Mouse (Mus musculus): ENCODE measurements around the gene Soat1.

Gene Soat1

DNA sequence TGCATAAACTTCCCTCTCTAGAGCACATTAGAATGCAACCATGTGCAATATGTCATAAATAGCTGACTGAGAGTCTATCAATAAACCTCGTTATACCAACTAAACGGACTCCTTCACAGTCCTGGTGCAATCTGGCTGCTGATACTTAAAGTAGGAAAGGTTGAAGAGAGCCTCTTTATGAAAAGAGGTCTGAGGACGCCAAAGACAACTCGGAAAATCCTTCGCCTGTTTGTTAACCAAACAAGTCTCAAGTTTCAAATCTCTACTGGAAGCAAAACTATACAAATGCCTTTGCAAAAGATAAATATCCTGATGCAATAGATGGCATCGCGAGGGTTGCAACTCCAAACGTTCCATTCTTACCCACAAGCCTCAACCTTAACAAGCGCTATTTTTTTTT lies 9.2 kb downstream of the Soat1 start:
- WGBS: 82% methylated on average over 9 of the region's 9 CpGs

DNA sequence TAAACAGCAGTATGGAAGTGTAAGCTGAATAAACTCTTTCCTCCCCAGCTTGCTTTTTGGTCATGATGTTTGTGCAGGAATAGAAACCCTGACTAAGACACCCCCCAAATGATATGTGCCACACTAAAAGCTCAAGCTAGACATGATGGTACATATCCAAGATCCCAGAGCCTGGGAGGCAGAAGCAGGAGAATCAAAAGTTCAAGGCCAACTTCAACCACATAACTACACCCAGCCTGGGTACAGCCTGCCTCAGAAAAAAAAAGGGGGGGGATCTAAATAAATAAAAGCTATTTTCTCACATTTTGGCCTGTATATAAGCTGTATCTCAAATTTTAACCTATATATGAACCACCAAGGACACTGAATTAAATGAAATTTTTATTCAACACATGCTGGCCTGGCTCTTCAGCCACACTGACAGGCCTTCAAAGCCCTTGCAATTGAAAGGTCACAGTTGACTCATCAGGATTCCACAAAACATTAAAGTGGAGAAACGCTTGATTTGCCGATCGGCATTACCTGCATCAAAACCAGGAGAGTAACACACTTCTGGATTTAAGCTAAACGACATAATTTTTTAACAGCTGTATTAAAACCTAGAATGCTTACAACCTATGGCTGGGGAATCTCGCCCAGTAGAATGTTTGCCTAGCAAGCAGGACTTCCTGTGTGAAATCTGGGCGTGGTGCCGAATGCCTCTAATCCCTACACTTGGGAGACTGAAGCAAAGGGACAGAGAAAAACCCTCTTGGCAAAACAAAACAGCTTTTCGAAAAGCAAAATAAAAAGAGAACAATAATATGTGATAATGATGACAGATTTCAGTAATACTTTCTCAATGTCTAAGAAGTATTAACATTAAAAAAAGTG lies 9.9 kb downstream of the Soat1 start:
- 85% methylated on average over 8 of the region's 8 CpGs for WGBS

DNA sequence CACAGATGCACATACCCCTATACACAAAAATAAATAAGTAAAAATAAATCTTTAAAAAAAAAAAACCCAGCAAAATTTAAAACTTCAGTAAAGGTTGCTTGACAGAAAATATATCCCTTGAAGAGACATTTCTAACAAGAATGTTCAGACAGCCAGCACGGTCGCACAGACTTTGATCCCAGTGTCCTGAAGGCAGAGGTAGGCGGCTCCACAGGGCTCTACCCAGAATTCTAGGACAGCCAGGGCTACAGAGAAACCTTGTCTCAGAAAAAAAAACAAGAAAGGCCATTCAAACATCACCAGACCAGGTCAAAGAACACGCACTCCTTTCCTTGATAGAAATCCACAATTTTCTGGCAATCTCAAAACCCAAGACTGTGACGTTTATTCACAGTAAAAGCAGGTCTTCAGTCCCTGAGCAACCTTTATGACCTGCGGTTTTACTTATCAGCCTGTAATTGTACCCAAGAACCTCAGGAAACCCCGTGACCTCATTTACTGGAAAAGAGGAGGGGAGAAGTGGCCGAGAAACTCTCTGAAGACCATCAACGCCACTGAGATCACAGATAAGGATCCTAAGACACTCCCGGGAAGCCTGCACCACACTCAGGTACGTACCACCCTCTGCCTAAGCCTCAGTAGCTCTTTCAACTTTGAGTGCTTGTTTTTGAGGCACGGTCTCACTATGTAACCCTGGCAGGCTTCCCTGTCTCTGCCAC lies 11.7 kb downstream of the Soat1 start:
- WGBS: 93% methylated on average over 12 of the region's 12 CpGs

DNA sequence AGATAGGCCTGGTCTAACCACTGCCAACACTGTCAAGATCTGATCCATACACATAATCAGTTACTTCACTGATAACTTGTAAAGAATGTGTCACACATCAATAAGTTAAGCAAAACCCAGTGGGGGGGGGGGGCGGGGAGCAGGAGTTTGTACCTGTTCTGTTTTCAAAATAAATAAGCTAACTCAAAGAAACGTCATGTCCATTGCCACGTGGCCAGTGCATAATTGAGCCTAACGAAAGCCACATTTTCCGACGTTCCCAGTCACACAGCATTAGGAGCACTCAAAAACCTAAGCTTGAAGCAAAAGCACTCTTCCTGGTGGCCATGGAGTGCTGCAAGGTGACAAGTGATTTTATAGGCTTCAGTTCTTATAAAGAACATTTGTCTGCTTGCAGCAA lies 13.1 kb downstream of the Soat1 start:
- 88% methylated on average over 6 of the region's 6 CpGs for WGBS

DNA sequence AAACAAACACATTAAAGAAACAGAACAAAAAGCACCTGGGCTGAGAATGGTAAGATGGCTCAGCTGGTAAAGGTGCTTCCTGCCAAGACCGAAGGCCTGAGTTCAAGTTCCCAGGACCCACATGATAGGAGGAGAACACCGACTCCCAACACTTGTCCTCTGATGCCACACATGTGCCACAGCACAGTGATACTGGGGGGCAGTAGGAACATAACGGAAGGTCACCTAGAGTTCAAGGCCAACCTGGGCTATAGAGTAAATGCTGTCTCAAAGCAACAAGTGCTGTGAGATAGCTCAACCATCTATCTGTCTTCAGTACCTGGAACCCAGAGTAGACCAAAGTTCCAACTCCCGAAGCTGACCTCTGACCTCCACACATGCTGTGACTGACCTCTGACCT lies 13.9 kb downstream of the Soat1 start:
- WGBS: 97% methylated on average over 4 of the region's 4 CpGs

DNA sequence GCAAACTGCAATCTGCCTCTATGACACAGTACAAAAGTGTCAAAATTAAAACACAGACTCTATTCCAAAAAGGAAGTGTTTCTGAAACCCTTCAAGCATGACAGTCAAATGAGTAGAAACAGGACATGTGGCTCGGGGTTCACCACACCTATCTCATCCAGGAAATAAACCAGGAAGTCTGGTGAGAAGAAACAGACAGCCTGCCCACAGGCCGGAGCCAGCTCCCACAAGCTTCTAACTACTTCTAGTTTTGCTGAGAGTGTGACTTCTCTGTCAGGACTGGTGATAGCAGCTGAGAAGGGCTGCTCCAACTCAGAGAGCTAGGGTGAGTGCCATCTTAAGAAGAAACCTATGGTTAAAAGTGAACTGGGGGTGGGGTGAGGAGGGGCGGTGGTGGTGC lies 14.4 kb downstream of the Soat1 start:
- WGBS: 75% methylated on average over 3 of the region's 3 CpGs

DNA sequence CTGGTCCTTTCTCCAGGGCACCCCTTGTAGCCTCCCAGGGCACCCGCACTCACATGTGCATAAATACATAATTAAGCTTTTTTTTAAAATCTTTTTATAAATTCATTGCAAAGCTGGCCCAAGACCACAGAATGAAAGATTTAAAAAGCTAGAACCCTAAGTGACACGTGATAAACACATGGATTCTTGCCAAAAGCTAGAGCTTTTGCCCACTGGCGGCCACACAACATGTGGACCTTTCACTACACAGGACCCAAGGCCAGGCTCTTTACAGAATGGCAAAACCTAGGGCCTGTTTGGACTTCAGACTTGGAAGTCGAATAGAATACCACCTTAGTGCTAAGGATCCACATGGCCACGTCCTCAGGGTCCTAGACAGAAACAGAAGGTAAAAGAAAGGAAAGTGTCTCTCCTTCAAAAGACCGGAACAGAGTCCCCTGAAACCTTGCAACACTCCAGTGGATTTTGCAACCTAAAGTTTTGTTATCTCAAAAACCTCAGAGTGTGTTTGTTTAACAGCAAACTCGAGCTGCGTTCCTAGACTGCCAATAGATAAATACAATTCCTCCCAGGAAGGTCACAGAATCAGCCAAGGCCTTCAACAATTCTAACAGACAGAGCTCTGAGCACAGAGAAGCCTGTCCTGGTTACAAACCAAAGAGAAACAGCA lies 15.6 kb downstream of the Soat1 start:
- 80% methylated on average over 8 of the region's 8 CpGs for WGBS

DNA sequence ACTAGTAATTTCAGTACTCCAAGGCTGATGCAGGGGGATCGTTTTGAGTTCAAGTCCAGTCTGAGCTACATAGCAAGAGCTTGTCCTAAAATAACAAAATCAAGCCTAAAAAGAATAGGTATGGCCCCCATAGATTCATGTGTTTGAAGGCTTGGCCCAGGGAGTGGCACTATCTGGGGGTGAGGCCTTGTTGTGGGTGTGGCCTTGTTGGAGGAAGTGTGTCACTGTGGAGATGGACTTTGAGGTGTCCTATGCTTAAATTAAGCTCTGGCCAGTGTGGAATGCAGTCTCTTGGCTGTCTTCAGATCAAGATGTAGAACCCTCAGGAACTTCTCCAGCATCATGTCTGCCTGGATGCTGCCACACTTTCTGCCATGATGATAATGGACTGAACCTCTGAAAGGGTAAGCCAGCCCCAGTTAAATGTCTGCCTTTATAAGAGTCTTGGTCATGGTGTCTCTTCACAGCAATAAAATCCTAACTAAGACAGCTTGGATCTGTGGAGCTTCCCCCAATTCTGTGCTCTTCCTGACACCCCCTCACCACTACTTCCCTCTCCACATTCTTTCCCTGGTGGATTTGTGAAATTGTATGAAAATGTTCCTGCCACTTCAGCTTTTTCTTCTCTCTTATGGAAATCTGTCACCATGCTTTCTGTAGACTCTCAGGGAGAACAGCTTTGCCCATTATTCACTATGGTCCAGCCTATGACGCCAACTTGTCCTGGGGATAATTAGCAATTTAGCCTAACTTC lies 18.9 kb downstream of the Soat1 start:
- WGBS: 78% methylated on average over 2 of the region's 2 CpGs

DNA sequence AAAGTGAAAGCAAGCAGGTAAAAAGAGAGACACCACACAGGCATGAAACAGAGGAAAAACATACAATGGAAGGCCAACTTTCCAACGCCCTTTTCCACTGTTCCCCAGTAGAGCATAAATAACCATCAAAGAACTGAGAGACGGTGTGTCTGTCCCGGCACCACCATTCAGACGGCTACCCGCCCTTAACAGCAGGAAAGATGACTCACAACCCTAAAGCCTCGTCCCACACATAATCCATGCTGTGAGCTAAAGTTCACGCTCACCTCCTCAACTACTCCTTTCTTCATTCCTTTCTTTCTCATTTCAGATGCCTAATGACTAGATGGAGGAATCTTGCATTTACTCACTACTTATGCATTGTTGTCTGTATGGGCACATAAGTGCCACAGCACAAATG lies 19.7 kb downstream of the Soat1 start:
- 60% methylated on average over 7 of the region's 7 CpGs for WGBS

DNA sequence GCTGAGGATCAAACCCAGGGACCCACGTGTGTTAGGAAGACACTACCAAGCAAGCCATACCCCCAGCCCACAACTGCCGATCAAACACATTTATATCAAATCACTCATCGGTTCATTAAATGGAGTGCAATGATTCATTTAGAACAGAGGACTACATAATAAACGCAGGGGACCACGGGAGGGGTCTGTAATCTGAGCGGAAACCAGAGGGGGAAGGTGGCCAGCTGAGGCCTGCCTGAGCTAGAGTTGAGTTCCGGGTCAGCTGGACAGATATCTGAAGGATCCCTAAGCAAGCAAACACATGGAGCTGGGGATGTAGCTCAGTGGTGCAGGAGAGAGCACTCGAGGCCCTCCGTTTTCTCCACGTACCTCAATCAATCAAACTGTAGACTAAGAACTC lies 20.3 kb downstream of the Soat1 start:
- 86% methylated on average over 10 of the region's 10 CpGs for WGBS

DNA sequence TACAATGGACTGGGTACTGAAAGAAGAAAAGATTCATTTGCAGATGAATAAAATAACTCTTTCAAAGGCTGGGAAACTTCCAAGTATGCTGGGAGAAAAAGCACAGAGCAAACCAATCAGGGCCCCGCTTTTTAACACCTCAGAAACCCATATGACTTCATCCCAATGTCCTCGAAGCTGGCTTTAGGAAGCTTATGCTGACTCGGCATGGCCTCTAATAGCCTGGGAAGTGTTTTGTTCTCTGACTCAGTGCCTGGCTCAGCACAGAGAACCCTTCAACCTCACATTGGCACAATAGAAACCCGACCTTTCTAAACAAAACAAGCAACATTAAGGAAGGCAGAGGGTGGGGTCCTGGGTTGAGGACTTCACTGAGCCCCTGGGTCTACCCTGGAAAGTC lies 23.7 kb downstream of the Soat1 start:
- WGBS: 43% methylated on average over 4 of the region's 4 CpGs

DNA sequence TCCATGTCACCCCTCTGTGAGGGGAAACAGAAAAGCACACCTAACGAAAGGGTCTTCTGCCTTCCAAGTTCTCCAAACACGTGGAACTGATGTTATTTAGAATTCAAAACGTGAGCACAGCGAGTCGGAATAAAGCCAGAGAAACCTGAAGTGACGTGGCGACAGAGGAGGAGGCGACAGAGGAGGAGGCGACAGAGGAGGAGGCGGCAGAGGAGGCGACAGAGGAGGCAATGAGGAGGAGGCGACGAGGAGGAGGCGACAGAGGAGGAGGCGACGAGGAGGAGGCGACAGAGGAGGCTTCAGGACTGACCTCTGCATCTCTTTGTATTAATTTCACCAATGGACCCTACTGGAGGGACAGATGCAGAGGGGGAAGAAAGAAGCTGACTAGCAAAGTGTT lies 24.4 kb downstream of the Soat1 start:
- 71% methylated on average over 17 of the region's 17 CpGs for WGBS

DNA sequence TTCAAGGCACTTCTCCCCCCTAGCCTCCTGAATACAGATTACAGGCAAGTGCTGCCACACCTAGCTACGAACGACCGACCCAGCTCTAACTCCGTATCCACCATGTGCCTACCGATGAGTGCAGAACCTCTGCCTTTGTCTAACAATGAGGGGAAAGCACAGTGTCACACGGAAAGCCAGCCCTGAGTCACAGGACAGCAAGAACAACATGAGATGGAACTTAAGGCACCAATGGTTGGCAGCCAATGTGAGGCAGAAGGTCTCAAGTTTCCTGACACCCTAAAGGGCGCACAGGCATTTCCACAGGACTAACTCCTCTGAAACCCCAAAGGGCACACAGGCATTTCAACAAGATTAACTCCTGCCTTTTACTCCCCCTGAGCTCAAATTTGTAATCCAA lies 25.0 kb downstream of the Soat1 start:
- 91% methylated on average over 7 of the region's 7 CpGs for WGBS

DNA sequence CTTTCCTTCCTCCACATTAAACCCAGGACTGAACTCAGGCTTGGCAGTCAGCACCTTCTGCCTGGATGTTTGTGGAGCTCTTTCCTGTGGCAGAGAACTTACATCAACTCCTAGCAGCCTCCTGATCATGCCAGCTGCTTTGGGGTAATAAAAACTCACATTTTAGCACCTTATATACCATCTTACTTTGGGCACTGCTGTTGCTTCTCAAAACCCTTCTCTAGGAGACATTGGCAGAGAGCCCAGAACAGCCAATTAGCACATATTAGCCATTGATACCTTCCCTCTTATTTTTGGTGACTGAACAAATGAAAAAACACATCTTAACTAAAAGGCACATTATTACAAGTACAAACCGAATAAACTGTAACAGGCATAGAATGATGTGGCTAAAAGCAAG lies 29.1 kb downstream of the Soat1 start:
- 53% methylated on average over 1 of the region's 1 CpGs for WGBS

DNA sequence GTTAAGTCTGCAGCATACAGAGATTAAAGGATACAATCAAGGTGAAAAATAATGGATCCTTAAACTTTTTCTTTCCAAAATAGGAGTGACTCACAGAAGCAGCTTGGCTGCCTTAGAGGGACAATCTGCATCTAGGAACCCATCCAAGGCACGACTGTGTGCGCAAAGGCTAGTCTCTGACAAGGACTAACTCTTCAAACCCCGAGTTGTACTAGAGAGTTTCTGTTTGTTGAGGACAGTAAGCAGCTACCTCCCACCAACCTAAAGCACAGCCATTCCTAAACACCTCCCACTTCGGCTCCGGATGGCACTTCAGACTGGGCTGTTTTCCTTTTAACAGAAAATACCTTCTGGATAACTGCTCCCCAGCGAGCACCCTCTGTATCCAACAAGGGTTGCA lies 31.4 kb downstream of the Soat1 start:
- WGBS: 41% methylated on average over 6 of the region's 6 CpGs

DNA sequence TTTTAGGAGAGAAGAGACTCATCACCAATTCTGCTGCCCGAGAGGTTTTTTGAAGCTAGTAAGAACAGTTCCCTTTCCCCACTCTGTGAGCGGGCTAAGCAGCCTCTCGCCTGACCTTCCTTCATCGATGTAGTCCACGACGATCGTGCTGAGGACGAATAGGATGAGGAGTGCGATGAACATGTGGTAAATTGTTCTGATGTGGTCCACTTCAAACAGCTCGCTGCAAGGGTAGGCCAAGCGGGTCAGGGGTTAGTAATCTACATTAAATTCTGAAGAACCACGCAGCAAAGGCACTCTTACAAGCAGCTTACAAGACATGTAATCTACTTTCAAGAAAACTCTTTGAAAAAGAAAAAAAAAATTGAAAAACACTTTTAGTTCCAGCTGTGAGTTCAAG lies 31.9 kb downstream of the Soat1 start:
- WGBS: 95% methylated on average over 12 of the region's 12 CpGs

DNA sequence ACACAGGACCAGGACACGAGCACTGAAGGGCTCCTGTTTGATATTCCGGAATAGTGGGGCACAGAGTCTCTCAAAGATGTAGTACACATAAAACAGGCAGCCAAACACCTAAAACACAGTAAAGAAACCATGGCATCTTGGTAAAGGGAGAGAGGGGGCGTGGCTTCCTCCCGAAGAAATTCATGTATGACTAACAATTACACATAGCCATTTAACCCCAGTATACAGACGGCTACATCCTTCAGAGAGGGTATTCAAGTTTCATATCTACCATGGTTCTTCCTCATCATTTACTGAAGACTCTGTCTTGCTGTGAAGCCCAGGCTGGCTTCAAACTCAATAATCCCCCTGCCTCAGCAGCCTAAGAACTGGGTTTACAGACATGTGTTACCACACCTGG lies 36.4 kb downstream of the Soat1 start:
- WGBS: 87% methylated on average over 5 of the region's 5 CpGs

DNA sequence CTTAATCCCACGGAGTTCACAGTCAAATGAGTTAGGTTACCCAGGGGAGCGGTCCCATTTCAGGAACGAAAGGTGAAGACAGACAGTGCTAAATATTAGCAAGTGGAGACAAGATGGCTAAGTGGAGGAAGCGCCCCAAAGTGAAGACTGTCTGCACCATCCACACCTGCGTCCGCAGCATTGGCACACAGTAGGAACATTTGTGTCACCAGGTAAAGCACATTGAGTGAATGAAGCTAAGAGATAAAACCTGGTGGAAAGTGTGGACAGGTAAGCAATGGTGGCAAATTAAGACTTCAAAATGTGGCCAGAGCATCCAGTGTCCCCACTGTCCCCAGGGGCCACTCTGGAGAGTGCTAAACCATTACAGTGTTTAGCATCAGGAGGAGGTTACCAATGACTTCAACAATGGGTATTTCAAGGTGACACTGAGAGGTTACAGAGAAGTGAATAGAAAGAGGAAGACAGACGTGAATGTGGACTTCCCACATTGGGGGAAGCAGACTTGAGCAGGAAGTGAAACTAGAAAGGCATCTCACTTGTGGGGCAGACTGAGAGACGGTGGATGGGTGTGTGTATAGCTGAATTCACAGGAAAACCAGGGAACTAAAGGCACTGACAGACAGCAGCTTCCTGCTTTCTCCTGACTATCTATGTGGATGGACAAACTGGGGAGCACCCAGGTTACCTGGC lies 37.0 kb downstream of the Soat1 start:
- WGBS: 92% methylated on average over 8 of the region's 8 CpGs

DNA sequence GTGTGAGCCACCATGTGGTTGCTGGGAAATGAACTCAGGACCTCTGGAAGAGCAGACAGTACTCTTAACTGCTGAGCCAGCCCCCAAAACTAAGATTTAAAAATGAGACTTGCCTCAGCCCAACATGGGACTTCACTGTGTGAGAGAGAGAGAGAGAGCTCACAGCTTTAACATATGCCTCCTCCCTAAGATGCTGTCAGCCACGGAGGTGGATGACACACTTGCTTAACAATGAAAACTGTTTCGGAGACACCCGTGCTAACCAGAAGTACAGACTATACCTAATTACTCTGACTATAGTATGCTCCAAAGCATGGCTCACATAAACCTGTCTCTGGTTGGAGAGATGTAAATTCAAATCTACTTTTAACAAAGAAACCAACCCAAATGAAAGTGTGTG lies 40.6 kb downstream of the Soat1 start:
- WGBS: 59% methylated on average over 3 of the region's 3 CpGs

DNA sequence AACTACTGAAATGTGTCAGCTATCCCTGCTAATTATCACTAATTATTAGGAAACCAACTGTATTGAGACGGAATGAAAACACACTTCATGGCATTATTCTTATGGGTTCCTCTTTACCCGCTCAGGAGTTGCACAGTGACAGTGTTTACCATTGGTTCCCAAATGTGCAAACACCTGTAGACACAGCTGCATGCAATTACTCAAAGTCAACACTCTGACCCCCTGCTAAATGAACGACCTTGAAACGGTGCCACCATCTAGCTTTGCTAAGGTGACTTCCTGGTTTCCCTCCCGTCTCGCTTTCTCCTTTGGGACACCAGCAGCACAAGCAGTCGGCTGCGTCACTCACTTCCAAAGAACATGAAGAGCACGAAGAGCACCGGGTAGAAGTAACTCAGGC lies 41.6 kb downstream of the Soat1 start:
- WGBS: 86% methylated on average over 10 of the region's 10 CpGs

DNA sequence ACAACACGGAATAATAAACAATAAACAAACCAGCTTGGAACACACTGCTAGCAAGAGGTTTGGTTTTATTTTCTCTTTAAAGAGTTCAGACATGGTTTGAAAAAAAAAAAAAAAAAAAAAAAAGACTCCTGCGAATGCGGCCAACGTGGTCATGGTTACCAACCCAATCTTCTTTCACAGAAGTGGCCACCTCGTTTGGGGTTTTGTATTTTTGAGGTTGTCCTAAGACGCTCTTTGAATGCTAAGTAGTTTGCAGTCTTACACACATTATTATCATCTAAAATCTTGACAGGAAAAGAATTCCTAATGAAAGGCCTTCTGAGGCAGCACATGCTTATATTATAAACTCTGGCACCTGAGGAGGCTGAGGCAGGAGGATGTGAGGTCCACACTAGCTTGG lies 45.7 kb downstream of the Soat1 start:
- 54% methylated on average over 6 of the region's 6 CpGs for WGBS

Measured in cerebral cortex, adult 2 months (tissue).